Mouse (Mus musculus): Measurements from ENCODE around the gene H2al1o. TPM values are rescaled to one million over a fixed set of nuclear protein-coding genes. Genes with fewer than 3 reads are reported as not detected.
"Not testable (repeated sequence)": the region's sequence is repeated elsewhere in the genome, so short reads cannot be mapped to it uniquely, and the experiment has no call there.

H2al1o gene
- not detected in 2 replicates for polyA plus RNA-seq (2016; fragmentation: Nextera tagmentation; extraction: Ambion mirVana)

DNA sequence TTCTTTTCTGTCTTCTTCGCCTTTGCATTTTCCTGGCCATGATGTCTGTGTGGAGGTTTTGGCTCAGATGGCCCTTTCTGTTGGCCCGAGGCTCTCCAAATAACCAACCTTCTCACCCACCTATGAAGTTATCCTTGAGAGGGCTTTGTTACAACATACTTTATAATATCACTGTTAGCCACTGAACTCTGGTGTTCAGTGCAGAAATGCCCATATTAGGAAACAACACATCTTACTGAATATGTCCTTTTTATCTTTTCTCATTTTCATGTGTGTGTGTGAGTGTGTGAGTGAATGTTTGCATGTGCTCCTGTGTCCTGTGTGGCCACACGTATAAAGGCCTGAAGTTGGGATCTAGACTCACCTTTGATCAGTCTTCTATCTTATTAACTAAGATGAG, at the start of gene H2al1o:
H2al1o (minus strand) TSS at position 101 of the 400 bp plus-strand sequence.
- not testable (repeated sequence) for H3K4me3 ChIP-seq; H3K27ac ChIP-seq (ENCODE audit: poor library complexity, severe bottlenecking); ATAC-seq (ENCODE audit: insufficient number of reproducible peaks, low FRiP score); H3K9me3 ChIP-seq (replicated peaks); H3K4me2 ChIP-seq; H3K27me3 ChIP-seq (replicated peaks); H3K9ac ChIP-seq; H3K4me1 ChIP-seq (replicated peaks); H3K36me3 ChIP-seq
- 70% methylated on average over 3 of the region's 3 CpGs for WGBS

GRCm38 (mm10) chrX:9598036-9598435, 25.8 kb upstream of the H2al1o start:
- not testable (repeated sequence) for ATAC-seq (ENCODE audit: insufficient number of reproducible peaks, low FRiP score); H3K4me3 ChIP-seq; H3K27ac ChIP-seq (ENCODE audit: poor library complexity, severe bottlenecking); H3K27me3 ChIP-seq (replicated peaks); H3K4me2 ChIP-seq; H3K9ac ChIP-seq; H3K4me1 ChIP-seq (replicated peaks); H3K36me3 ChIP-seq; H3K9me3 ChIP-seq (replicated peaks)
- 76% methylated on average over 7 of the region's 7 CpGs for WGBS

DNA sequence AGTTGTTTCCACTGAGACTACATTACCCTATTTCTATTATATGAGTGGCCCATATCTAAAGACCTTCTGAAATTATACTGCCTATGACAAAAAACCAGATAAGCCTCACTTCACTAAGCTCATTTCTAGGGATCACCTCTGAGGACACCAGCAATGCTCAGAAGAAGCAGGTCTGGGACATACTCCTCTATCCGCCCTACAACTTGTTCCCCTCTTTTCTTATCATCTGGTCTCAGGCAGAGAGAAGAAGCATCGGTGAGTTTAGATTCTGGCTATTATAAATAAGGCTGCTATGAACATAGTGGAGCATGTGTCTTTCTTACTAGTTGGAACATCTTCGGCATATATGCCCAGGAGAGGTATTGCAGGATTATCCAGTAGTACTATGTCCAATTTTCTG, 35.3 kb downstream of the H2al1o start:
- Histone ChIP-seq H3K4me1 (replicated peaks) (no peaks in the 10 kb centered on the region), H3K36me3 (no peaks in the 10 kb centered on the region), H3K27me3 (replicated peaks) (no peaks in the 10 kb centered on the region), H3K9me3 (replicated peaks) (no peaks in the 10 kb centered on the region), H3K27ac (ENCODE audit: poor library complexity, severe bottlenecking) (no peak overlapping the region), H3K9ac (no peak overlapping the region), H3K4me3 (no peak overlapping the region), H3K4me2 (no peak overlapping the region)
- ATAC-seq (ENCODE audit: insufficient number of reproducible peaks, low FRiP score): no peak
- 77% methylated on average over 3 of the region's 3 CpGs for WGBS

Other genes starting within 250 kb of the H2al1o start
- gene H2al1k, start 221.8 kb downstream of the H2al1o start, polyA plus RNA-seq (2016; fragmentation: Nextera tagmentation; extraction: Ambion mirVana): not detected in 2 replicates
- 1.0 and 1.3 TPM in 2 replicates for gene Cybb, start 84.6 kb downstream of the H2al1o start, polyA plus RNA-seq (2016; fragmentation: Nextera tagmentation; extraction: Ambion mirVana)
- 61.1 and 63.2 TPM in 2 replicates for gene Dynlt3, start 90.6 kb upstream of the H2al1o start, polyA plus RNA-seq (2016; fragmentation: Nextera tagmentation; extraction: Ambion mirVana)